Mouse (Mus musculus) CH12.LX (cell line): ENCODE results near the gene Galnt6.

Source experiments
- CHD2 ChIP-seq: IDR thresholded peaks from 2 replicates; pipeline ENCODE4 v1.6.1; 2011; ENCODE audit warnings: low read length, improper control_type of control experiment
- CTCF ChIP-seq, 2 experiments: IDR thresholded peaks in 1 of 2; conservative IDR thresholded peaks in 1 of 2; 2 replicates each; pipeline ENCODE4 v1.5.1; 2011 to 2012; ENCODE audit warnings: low read depth in 2 of 2, low read length in 2 of 2, improper control_type of control experiment in 1 of 2, inconsistent platforms in 1 of 2, mild to moderate bottlenecking in 1 of 2, moderate library complexity in 1 of 2
- ETS1 ChIP-seq: conservative IDR thresholded peaks from 2 replicates; pipeline ENCODE4 v1.6.1; 2012; ENCODE audit warnings: low read depth, mild to moderate bottlenecking, inconsistent platforms, low read length, improper control_type of control experiment, moderate library complexity
- MAZ ChIP-seq: IDR thresholded peaks from 2 replicates; pipeline ENCODE4 v1.6.1; 2012; ENCODE audit warnings: low read depth, mild to moderate bottlenecking, inconsistent platforms, low read length, improper control_type of control experiment, moderate library complexity
- POLR2A ChIP-seq: IDR thresholded peaks from 2 replicates; pipeline ENCODE4 v1.6.1; 2011; ENCODE audit warnings: low read depth, mild to moderate bottlenecking, improper control_type of control experiment, low read length
- RAD21 ChIP-seq: IDR thresholded peaks from 2 replicates; pipeline ENCODE4 v1.6.1; 2011; ENCODE audit warnings: low read depth, mild to moderate bottlenecking, low read length, improper control_type of control experiment, moderate library complexity
- TCF12 ChIP-seq: IDR thresholded peaks from 2 replicates; pipeline ENCODE4 v1.6.1; 2014; ENCODE audit warnings: low read depth, mild to moderate bottlenecking, inconsistent platforms, low read length, improper control_type of control experiment
- USF1 ChIP-seq: IDR thresholded peaks from 2 replicates; pipeline ENCODE4 v1.6.1; 2014; ENCODE audit warnings: low read depth, mild to moderate bottlenecking, inconsistent platforms, low read length, improper control_type of control experiment
- USF2 ChIP-seq: conservative IDR thresholded peaks from 2 replicates; pipeline ENCODE4 v1.6.1; 2011; ENCODE audit warnings: low read depth, low read length, improper control_type of control experiment
- ZC3H11A ChIP-seq: IDR thresholded peaks from 2 replicates; pipeline ENCODE4 v1.6.1; 2012; ENCODE audit warnings: low read depth, mild to moderate bottlenecking, inconsistent platforms, low read length, improper control_type of control experiment

DNA sequence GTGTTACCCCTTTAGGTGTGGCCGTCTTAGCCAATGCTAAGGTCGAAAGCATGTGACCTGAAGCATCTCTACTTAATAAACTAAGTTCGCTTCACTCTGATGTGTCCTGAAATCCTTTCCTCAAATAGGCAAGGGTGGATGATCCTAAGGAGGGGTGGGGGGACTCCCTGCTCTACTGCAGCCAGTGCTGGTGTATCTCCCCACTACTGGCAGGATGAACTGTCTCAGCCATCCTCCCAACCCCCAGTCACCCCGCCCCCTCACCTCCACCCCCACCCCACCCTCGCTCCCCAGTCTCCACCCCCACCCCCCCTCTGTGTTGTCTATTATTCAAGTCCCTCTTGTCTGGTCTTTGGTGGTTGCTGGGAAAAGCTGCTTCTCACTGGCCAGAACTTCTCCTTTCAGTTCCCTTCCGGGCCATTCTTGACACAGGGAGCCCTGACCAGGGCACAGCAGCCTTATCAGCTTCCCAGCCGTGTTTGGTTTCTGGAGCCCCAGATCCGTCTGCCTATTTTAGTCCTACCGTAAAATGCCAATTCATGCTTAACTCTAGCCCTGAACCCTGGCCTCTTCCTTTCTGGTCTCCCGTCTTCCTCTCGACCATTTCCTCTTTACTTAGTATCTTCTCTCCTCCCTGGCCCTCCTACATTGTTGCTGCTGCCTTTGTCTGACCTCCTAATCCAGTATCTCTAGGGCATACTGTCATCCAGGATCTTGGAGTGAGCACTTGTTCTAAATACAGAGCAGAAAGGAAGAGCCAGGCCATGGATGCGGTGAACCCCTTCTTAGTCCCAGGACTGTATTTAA is 55.4 kb downstream of the Galnt6 start:
- TF ChIP-seq MAZ (peak; percentile 20; the same call in 1 of the 2 replicates), POLR2A (peak; percentile 28; the same call in 1 of the 2 replicates), TCF12 (no peak), RAD21 (no peak), CTCF (conservative IDR thresholded peaks at IDR 0.05 in 1 of 2, IDR thresholded peaks at IDR 0.05 in 1 of 2; ENCODE audit: low read depth in 2 of 2, low read length in 2 of 2) (no peak), CHD2 (peak; percentile 53), ZC3H11A (no peak), USF2 (no peak), USF1 (no peak), ETS1 (no peak)
